Mouse (Mus musculus) hindbrain, embryonic 16.5 days (tissue): ENCODE data around the gene Zkscan1. TPM values are rescaled to one million over a fixed set of nuclear protein-coding genes. Genes with fewer than 3 reads are reported as not detected.

Experiments used
- ATAC-seq: fragments of 200-750 bp; cut with Nextera tagmentation; 2 replicates; pipeline ENCODE4 v1.8.0; 2017; ENCODE audit warnings: moderate TSS enrichment, moderate library complexity
- H3K27ac ChIP-seq: fragments of 300-500 bp; sonication (generic); 2 replicates; pipeline ENCODE4 v1.5.1; 2014; ENCODE audit warnings: low read depth, mild to moderate bottlenecking, control low read depth, low read length, moderate library complexity
- H3K27me3 ChIP-seq: fragments of 300-500 bp; sonication (generic); replicated peaks from 2 replicates; pipeline ENCODE4 v1.6.1; 2014; ENCODE audit warnings: low read length; ENCODE audit not compliant: control insufficient read depth, insufficient read depth
- H3K36me3 ChIP-seq: fragments of 300-500 bp; sonication (generic); 2 replicates; pipeline ENCODE4 v1.6.1; 2014; ENCODE audit warnings: mild to moderate bottlenecking, low read length, moderate library complexity, mixed read lengths; ENCODE audit not compliant: control insufficient read depth, insufficient read depth
- H3K4me1 ChIP-seq: fragments of 300-500 bp; sonication (generic); 2 replicates; pipeline ENCODE4 v1.6.1; 2014; ENCODE audit warnings: low read depth, low read length; ENCODE audit not compliant: control insufficient read depth, insufficient read depth
- H3K4me2 ChIP-seq: fragments of 300-500 bp; sonication (generic); 2 replicates; pipeline ENCODE4 v1.6.1; 2014; ENCODE audit warnings: mild to moderate bottlenecking, low read length, control low read depth, moderate library complexity
- H3K4me3 ChIP-seq: fragments of 300-500 bp; sonication (generic); 2 replicates; pipeline ENCODE4 v1.5.1; 2014; ENCODE audit warnings: mild to moderate bottlenecking, low read length, control low read depth, moderate library complexity
- H3K9ac ChIP-seq: fragments of 300-500 bp; sonication (generic); 2 replicates; pipeline ENCODE4 v1.6.1; 2014; ENCODE audit warnings: low read depth, mild to moderate bottlenecking, control low read depth, low read length, moderate library complexity
- H3K9me3 ChIP-seq: fragments of 300-500 bp; sonication (generic); 2 replicates; pipeline ENCODE4 v1.6.1; 2014; ENCODE audit warnings: mild to moderate bottlenecking, low read length, moderate library complexity; ENCODE audit not compliant: control insufficient read depth
- WGBS: fragments of 180-500 bp; shearing (Covaris S2); extraction: QIAGEN DNeasy Blood & Tissue Kit; methylation state at CpG from one replicate; pipeline ENCODE4 v1.1.7; 2014; 5-methylcytosine and 5-hydroxymethylcytosine counted together
- polyA plus RNA-seq: library from polyadenylated mRNA; unstranded; fragments of >200 nt; fragmentation: Nextera tagmentation; extraction: Ambion mirVana; gene quantifications from 2 replicates; pipeline ENCODE4 v1.2.1, GENCODE M21; 2015

Gene Zkscan1
- polyA plus RNA-seq, 1 experiment from 2014 or later = 15.9 TPM

- 72% methylated on average over 2 of the region's 2 CpGs for WGBS
- peak; percentile 41; the same call in 1 of the 2 replicates for ATAC-seq
- Histone ChIP-seq H3K27me3 (no peaks in the 10 kb centered on the region), H3K4me1 (peaks cover 17% of the 10 kb centered on the region), H3K4me3 (peak overlapping the region; percentile 100), H3K36me3 (0 out of 2 replicates have a peak, but pooled peaks cover 4% of the 10 kb centered on the region), H3K9ac (peak overlapping the region; percentile 99), H3K9me3 (no peaks in the 10 kb centered on the region), H3K27ac (no peak overlapping the region; the same call in 1 of the 2 replicates), H3K4me2 (peak overlapping the region; percentile 56)
These were observed 377 bp upstream of the Zkscan1 start for GRCm38 (mm10) chr5:138084507-138084906.

GRCm38 (mm10) chr5:138085421-138085911 is 582 bp downstream of the Zkscan1 start:
- no peaks in the 10 kb centered on the region for H3K27me3 ChIP-seq
- H3K36me3 ChIP-seq = 0 out of 2 replicates have a peak, but pooled peaks cover 4% of the 10 kb centered on the region
- peak overlapping the region; percentile 72 for H3K4me2 ChIP-seq
- H3K4me3 ChIP-seq = peak overlapping the region; percentile 100
- H3K4me1 ChIP-seq = peaks cover 17% of the 10 kb centered on the region
- H3K9ac ChIP-seq = peak overlapping the region; percentile 99
- H3K27ac ChIP-seq = peak overlapping the region; percentile 94
- H3K9me3 ChIP-seq = no peaks in the 10 kb centered on the region
- no peak; the same call in 1 of the 2 replicates for ATAC-seq
- under 1% methylated on average over 18 of the region's 18 CpGs for WGBS

- Histone ChIP-seq H3K9ac (no peak overlapping the region), H3K4me2 (peak overlapping the region; percentile 72), H3K9me3 (no peaks in the 10 kb centered on the region), H3K4me3 (no peak overlapping the region), H3K27ac (no peak overlapping the region), H3K36me3 (0 out of 2 replicates have a peak, but pooled peaks cover 4% of the 10 kb centered on the region), H3K27me3 (no peaks in the 10 kb centered on the region), H3K4me1 (peaks cover 17% of the 10 kb centered on the region)
- no peak for ATAC-seq
- 70% methylated on average over 3 of the region's 3 CpGs for WGBS
These were observed 2.0 kb downstream of the Zkscan1 start for GRCm38 (mm10) chr5:138086842-138087241.

DNA sequence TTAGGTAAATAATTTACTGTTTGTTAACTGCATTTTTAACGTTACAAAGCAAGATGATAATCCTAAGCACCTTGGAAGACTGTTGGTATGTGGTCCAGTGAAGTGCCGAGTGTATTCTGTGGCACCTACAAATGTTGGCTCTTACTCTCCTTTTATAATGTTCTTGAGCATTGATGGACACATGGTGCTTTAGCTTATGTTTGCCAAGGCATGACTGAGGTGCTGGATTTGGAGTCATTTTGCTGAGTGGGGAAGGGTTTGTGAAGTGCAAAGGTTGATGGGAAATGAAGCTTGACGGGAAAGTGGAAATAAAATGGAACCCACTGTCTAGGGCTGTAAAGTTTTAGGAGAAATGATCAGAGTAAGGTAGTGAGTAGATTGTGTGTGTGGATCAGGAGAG is 3.5 kb downstream of the Zkscan1 start:
- WGBS = 89% methylated on average over 3 of the region's 3 CpGs
- no peak for ATAC-seq
- Histone ChIP-seq H3K27me3 (no peaks in the 10 kb centered on the region), H3K4me3 (no peak overlapping the region), H3K27ac (no peak overlapping the region), H3K4me2 (no peak overlapping the region), H3K9ac (no peak overlapping the region), H3K9me3 (no peaks in the 10 kb centered on the region), H3K36me3 (0 out of 2 replicates have a peak, but pooled peaks cover 7% of the 10 kb centered on the region), H3K4me1 (peaks cover 17% of the 10 kb centered on the region)

GRCm38 (mm10) chr5:138089108-138089551 is 4.2 kb downstream of the Zkscan1 start:
- Histone ChIP-seq H3K9me3 (no peaks in the 10 kb centered on the region), H3K4me3 (no peak overlapping the region), H3K27me3 (no peaks in the 10 kb centered on the region), H3K36me3 (peaks cover 11% of the 10 kb centered on the region), H3K4me1 (peaks cover 17% of the 10 kb centered on the region), H3K4me2 (no peak overlapping the region), H3K9ac (no peak overlapping the region), H3K27ac (no peak overlapping the region)
- no peak for ATAC-seq
- 83% methylated on average over 6 of the region's 6 CpGs for WGBS

GRCm38 (mm10) chr5:138090271-138090670 is 5.4 kb downstream of the Zkscan1 start:
- H3K9ac ChIP-seq = no peak overlapping the region
- H3K4me1 ChIP-seq = peaks cover 14% of the 10 kb centered on the region
- no peak overlapping the region for H3K27ac ChIP-seq
- H3K36me3 ChIP-seq = peaks cover 14% of the 10 kb centered on the region
- 76% methylated on average over 3 of the region's 3 CpGs for WGBS
- H3K27me3 ChIP-seq = no peaks in the 10 kb centered on the region
- no peak overlapping the region for H3K4me3 ChIP-seq
- H3K4me2 ChIP-seq = no peak overlapping the region
- no peaks in the 10 kb centered on the region for H3K9me3 ChIP-seq
- ATAC-seq = no peak

DNA sequence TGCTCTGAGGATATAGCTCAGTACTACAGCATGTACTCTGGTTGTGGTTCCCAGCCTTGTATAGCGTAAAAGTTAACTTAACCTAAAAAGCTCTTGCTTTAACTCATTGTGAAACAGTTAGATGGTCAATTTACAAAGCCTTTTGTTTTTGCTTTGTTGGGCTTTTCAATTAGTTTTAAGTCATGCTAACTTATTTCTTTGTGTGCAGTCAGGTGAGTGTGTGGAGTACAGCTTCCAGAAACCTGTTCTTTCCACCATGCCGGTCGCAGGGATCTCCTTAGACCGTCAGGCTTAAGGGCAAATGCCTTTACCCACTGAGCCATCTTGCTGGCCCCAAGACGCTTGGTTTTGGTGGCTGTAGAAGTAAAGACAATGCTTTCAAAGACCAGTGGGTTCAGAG is 5.9 kb downstream of the Zkscan1 start:
- H3K4me1 ChIP-seq = peaks cover 14% of the 10 kb centered on the region
- no peak overlapping the region for H3K27ac ChIP-seq
- 92% methylated on average over 5 of the region's 5 CpGs for WGBS
- no peaks in the 10 kb centered on the region for H3K9me3 ChIP-seq
- no peak for ATAC-seq
- H3K27me3 ChIP-seq = no peaks in the 10 kb centered on the region
- H3K36me3 ChIP-seq = peaks cover 14% of the 10 kb centered on the region
- no peak overlapping the region for H3K4me3 ChIP-seq
- no peak overlapping the region for H3K4me2 ChIP-seq
- no peak overlapping the region for H3K9ac ChIP-seq

DNA sequence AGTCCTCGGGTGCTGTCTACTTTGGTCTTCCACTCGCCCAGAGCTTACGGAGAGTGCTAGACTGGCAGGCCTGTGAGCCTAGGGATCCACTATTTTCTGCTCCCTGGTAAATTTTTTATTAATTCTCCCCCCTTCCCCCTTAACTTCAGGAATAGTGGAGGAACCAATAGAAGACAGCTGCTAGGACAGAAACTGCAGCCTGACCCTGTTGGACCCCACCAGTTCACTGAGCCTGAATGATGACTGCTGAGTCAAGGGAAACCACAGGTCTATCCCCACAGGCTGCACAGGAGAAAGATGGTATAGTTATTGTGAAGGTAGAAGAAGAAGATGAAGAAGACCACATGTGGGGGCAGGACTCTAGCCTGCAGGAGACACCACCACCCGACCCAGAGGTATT is 7.9 kb downstream of the Zkscan1 start:
- H3K36me3 ChIP-seq = peaks cover 23% of the 10 kb centered on the region
- ATAC-seq = no peak
- 93% methylated on average over 4 of the region's 4 CpGs for WGBS
- no peak overlapping the region for H3K4me2 ChIP-seq
- no peak overlapping the region for H3K9ac ChIP-seq
- H3K4me3 ChIP-seq = no peak overlapping the region
- no peak overlapping the region for H3K27ac ChIP-seq
- no peaks in the 10 kb centered on the region for H3K4me1 ChIP-seq
- H3K27me3 ChIP-seq = no peaks in the 10 kb centered on the region
- H3K9me3 ChIP-seq = no peaks in the 10 kb centered on the region

- no peak overlapping the region for H3K27ac ChIP-seq
- no peaks in the 10 kb centered on the region for H3K4me1 ChIP-seq
- no peaks in the 10 kb centered on the region for H3K9me3 ChIP-seq
- H3K9ac ChIP-seq = no peak overlapping the region
- 97% methylated on average over 6 of the region's 6 CpGs for WGBS
- H3K4me2 ChIP-seq = no peak overlapping the region
- peaks cover 34% of the 10 kb centered on the region for H3K36me3 ChIP-seq
- no peaks in the 10 kb centered on the region for H3K27me3 ChIP-seq
- no peak for ATAC-seq
- H3K4me3 ChIP-seq = no peak overlapping the region
These were observed 9.6 kb downstream of the Zkscan1 start for GRCm38 (mm10) chr5:138094474-138094873.
